Mouse (Mus musculus) lung, postnatal 0 days (tissue): ENCODE results near the gene Dach2.

ENCODE experiments used
- CTCF ChIP-seq: IDR thresholded peaks from 2 replicates; pipeline ENCODE4 v1.5.1; 2016; ENCODE audit warnings: antibody characterized with exemption, mild to moderate bottlenecking
- EP300 ChIP-seq: IDR thresholded peaks from 2 replicates; pipeline ENCODE4 v1.6.1; 2016; ENCODE audit warnings: antibody characterized with exemption, mild to moderate bottlenecking, control low read depth

- TF ChIP-seq CTCF (no peak), EP300 (no peak)
Observed at GRCm38 (mm10) chrX:113826810-113827209, 529.5 kb downstream of the Dach2 start.
